Mouse (Mus musculus): Measurements from ENCODE around the gene Imp3. TPM values are rescaled to one million over a fixed set of nuclear protein-coding genes. Genes with fewer than 3 reads are reported as not detected.

Imp3 gene
- polyA plus RNA-seq, 1 experiment from 2014 or later, result 95.0 TPM

DNA sequence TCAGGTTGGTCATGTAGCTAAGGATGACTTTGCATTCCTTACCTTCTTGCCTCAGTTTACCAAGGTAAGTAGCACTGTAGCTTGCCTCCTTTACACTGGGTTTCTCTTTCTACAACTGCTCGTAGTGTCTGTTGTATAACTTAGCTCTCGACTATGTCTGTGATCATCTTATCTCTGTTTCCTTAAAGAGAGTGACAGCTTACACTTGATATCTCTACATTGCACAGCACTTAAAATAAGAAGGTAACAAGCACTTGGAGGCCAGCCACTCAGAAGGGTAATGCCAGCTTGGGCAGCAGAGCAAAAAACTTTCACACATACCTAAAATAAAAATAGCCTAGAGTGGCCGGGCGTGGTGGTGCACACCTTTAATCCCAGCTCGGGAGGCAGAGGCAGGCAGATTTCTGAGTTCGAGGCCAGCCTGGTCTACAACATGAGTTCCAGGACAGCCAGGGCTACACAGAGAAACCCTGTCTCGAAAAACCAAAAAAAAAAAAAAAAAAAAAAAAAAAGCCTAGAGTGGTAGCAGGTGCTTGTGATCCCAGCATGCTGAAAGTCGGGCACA is 36.8 kb downstream of the Imp3 start:
- H3K4me3 ChIP-seq (replicated peaks), result no peak overlapping the region
- H3K27me3 ChIP-seq, result no peaks in the 10 kb centered on the region
- no peak overlapping the region for H3K27ac ChIP-seq (replicated peaks)
- WGBS, result 85% methylated on average over 8 of the region's 8 CpGs
- H3K4me1 ChIP-seq, result no peaks in the 10 kb centered on the region
- H3K4me2 ChIP-seq (replicated peaks), result no peak overlapping the region
- ATAC-seq (ENCODE audit: insufficient number of reproducible peaks, low FRiP score, low TSS enrichment, low read depth), result no peak
- no peak overlapping the region for H3K9ac ChIP-seq
- H3K36me3 ChIP-seq, result peaks cover 17% of the 10 kb centered on the region
- no peaks in the 10 kb centered on the region for H3K9me3 ChIP-seq (replicated peaks)

DNA sequence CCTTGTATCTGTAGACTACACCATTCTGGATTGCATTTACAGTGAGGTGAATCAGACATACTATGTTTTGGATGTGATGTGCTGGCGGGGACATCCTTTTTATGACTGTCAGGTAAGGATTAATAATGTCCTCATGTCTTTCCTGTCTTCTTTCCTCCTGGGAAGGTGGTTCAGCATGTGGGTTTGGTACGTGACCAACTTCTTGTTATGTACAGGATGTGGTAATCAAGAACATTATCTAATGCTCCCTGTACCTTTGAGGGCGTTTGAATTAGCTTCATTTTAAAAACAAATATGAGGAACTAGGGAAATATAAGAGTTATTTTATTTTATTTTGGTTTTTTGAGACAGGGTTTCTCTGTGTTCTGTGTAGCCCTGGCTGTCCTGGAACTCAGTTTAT is 37.9 kb downstream of the Imp3 start:
- Histone ChIP-seq H3K4me2 (replicated peaks) (no peak overlapping the region), H3K4me3 (replicated peaks) (no peak overlapping the region), H3K4me1 (no peaks in the 10 kb centered on the region), H3K27me3 (no peaks in the 10 kb centered on the region), H3K9ac (no peak overlapping the region), H3K27ac (replicated peaks) (no peak overlapping the region), H3K9me3 (replicated peaks) (no peaks in the 10 kb centered on the region), H3K36me3 (peaks cover 16% of the 10 kb centered on the region)
- ATAC-seq (ENCODE audit: insufficient number of reproducible peaks, low FRiP score, low TSS enrichment, low read depth), result no peak
- WGBS, result 85% methylated on average over 3 of the region's 3 CpGs

GRCm38 (mm10) chr9:56980186-56980585 is 42.9 kb downstream of the Imp3 start:
- Histone ChIP-seq H3K27me3 (no peaks in the 10 kb centered on the region), H3K36me3 (peaks cover 8% of the 10 kb centered on the region), H3K9ac (no peak overlapping the region), H3K9me3 (replicated peaks) (no peaks in the 10 kb centered on the region), H3K27ac (replicated peaks) (no peak overlapping the region), H3K4me3 (replicated peaks) (no peak overlapping the region), H3K4me1 (no peaks in the 10 kb centered on the region), H3K4me2 (replicated peaks) (no peak overlapping the region)
- ATAC-seq (ENCODE audit: insufficient number of reproducible peaks, low FRiP score, low TSS enrichment, low read depth), result no peak
- 89% methylated on average over 6 of the region's 6 CpGs for WGBS

GRCm38 (mm10) chr9:56981502-56981901 is 44.2 kb downstream of the Imp3 start:
- Histone ChIP-seq H3K9ac (no peak overlapping the region), H3K36me3 (peaks cover 8% of the 10 kb centered on the region)
- WGBS, result 58% methylated on average over 1 of the region's 1 CpGs

More at GRCm38 (mm10) chr9:56981502-56981901, 44.2 kb downstream of the Imp3 start:
- Histone ChIP-seq H3K4me2 (replicated peaks) (no peak overlapping the region), H3K27me3 (no peaks in the 10 kb centered on the region), H3K9me3 (replicated peaks) (no peaks in the 10 kb centered on the region), H3K4me3 (replicated peaks) (no peak overlapping the region), H3K27ac (replicated peaks) (no peak overlapping the region), H3K4me1 (no peaks in the 10 kb centered on the region)
- no peak for ATAC-seq (ENCODE audit: insufficient number of reproducible peaks, low FRiP score, low TSS enrichment, low read depth)

Other genes starting within 250 kb of the Imp3 start
- 7.6 and 8.9 TPM in 2 replicates for gene Lingo1, start 141.0 kb upstream of the Imp3 start, polyA plus RNA-seq (2015; fragmentation: Nextera tagmentation; extraction: Ambion mirVana)
- gene Odf3l1, start 72.8 kb upstream of the Imp3 start, polyA plus RNA-seq (2015; fragmentation: Nextera tagmentation; extraction: Ambion mirVana), result 0.88 and 1.1 TPM in 2 replicates
- 31.2 and 34.1 TPM in 2 replicates for gene Cspg4, start 72.4 kb upstream of the Imp3 start, polyA plus RNA-seq (2015; fragmentation: Nextera tagmentation; extraction: Ambion mirVana)
- gene Snx33, start 9.1 kb upstream of the Imp3 start, polyA plus RNA-seq (2015; fragmentation: Nextera tagmentation; extraction: Ambion mirVana), result 10.3 and 12.2 TPM in 2 replicates
- 25.3 and 27.9 TPM in 2 replicates for gene Snupn, start 13.4 kb downstream of the Imp3 start, polyA plus RNA-seq (2015; fragmentation: Nextera tagmentation; extraction: Ambion mirVana)
- 26.6 and 27.2 TPM in 2 replicates for gene Ptpn9, start 57.4 kb downstream of the Imp3 start, polyA plus RNA-seq (2015; fragmentation: Nextera tagmentation; extraction: Ambion mirVana)
- 28.0 and 32.8 TPM in 2 replicates for gene Sin3a, start 134.6 kb downstream of the Imp3 start, polyA plus RNA-seq (2015; fragmentation: Nextera tagmentation; extraction: Ambion mirVana)
- 72.5 and 78.0 TPM in 2 replicates for gene Man2c1, start 193.2 kb downstream of the Imp3 start, polyA plus RNA-seq (2015; fragmentation: Nextera tagmentation; extraction: Ambion mirVana)
- gene Neil1, start 210.8 kb downstream of the Imp3 start, polyA plus RNA-seq (2015; fragmentation: Nextera tagmentation; extraction: Ambion mirVana), result 9.8 and 9.9 TPM in 2 replicates
- 97.6 and 105 TPM in 2 replicates for gene Commd4, start 220.9 kb downstream of the Imp3 start, polyA plus RNA-seq (2015; fragmentation: Nextera tagmentation; extraction: Ambion mirVana)

Measured in embryonic facial prominence, embryonic 15.5 days (tissue).